Mouse (Mus musculus): ENCODE results near the gene Jkamp. TPM values are rescaled to one million over a fixed set of nuclear protein-coding genes. Genes with fewer than 3 reads are reported as not detected.
A peak's percentile ranks its signal among the peaks of the same experiment; 100 is the strongest.

Gene Jkamp
- polyA plus RNA-seq, 1 experiment, result 102 TPM

DNA sequence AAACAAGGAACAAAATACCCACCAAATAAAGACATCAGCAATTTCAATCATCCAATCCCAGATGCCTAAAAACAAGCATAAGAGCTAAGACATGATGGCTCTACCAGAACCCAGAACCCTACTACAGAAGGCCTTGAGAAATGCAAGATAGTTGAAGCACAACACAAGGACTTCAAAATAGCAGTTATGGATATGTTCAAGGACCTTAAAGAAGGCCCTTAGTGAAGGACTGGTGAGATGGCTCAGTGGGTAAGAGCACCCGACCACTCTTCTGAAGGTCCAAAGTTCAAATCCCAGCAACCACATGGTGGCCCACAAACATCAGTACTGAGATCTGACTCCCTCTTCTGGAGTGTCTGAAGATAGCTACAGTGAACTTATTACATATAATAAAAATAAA, 27.6 kb upstream of the Jkamp start:
- TF ChIP-seq POLR2A (IDR thresholded peaks at IDR 0.05; ENCODE audit: borderline replicate concordance, extremely low read depth, insufficient read depth, insufficient read length, poor library complexity, severe bottlenecking), result no peak
- DNase-seq (ENCODE audit: low read depth), result no peak

DNA sequence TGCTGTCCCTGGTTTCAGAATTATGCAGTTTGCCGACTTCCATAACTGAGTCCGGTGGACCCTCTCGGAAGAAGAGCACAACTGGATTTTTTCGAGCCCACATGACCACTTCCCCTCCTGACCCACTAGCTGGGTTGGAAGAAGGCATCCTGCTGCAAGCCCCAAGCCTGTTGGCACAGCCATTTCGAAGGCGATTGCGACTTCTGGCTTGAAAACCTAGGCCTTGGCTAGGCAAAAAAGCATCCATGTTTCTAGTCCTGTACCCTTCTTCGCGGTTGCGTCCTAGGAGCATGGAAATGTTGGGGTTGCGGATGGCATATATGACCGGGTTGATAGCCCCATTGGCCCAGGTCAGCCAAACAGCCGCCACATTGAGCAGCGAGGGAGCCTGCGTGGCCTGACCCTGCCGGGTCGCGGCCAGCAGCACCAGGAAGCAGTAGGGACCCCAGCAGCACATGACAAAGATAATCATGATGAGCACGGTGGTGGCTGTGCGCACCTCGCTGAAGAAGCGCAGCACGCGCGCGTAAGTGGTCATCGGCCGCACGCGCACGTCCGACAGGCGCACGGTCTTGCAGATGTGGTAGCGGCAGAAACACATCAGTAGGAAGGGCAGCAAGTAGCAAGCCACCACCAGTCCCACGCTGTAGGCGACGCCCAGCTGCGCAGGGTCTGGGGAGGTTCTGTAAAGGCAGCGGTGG, 15.6 kb upstream of the Jkamp start:
- no peak for TF ChIP-seq CTCF (IDR thresholded peaks at IDR 0.05; ENCODE audit: borderline replicate concordance, extremely low read depth, insufficient read depth, insufficient read length)
- TF ChIP-seq POLR2A (IDR thresholded peaks at IDR 0.05; ENCODE audit: borderline replicate concordance, extremely low read depth, insufficient read depth, insufficient read length, poor library complexity, severe bottlenecking), result no peak
- peak; percentile 44 for DNase-seq (ENCODE audit: low read depth)

DNA sequence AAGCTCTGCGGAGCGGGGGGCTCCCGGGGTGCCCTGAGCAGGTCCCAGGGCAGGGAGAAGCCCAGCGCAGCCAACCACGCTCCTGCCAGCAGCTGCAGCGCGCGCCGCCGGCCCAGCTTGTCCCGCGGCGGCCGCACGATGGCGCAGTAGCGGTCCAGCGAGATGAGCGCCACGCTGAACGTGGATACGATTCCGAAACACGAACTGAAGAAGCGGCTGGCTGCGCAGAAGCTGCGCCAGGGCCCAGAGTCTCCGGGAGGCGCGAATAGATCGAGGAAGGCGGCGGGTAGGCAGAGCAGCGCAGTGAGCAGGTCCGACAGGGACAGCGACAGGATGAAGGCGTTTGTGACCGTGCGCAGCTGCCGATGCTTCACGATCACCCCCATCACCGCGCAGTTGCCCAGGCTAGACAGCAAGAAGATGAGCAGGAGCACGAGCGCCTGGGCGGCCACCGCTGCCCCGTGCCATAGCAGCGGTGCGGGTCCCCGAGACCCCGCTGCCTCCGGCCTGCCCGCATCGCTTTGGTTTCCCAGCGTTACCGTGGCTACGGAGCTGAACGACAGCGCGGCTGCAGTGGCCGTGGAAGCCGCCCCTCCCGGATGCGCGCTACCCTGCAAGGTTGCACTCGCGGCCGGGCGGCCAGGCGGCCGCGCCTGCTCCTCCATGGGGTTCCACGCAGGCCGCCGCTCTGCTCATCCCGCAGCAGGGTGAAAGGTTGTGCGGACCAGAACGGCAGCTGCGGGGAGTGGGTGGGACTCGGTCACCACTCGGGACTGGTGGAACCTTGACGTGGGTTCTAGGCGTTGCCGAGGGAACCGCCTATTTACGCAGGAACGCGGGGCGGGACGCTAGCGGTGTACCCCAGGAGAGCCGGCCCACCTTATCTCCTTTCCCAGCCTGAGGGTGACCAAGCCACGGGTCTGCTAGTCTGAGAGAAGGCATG, 14.8 kb upstream of the Jkamp start, which contains the start of gene Gpr135:
TSS of gene Gpr135 (minus strand) at position 799 of the 943 bp plus-strand sequence.
- TF ChIP-seq POLR2A (IDR thresholded peaks at IDR 0.05; ENCODE audit: borderline replicate concordance, extremely low read depth, insufficient read depth, insufficient read length, poor library complexity, severe bottlenecking) (peak; percentile 29; the same call in 1 of the 2 replicates), CTCF (IDR thresholded peaks at IDR 0.05; ENCODE audit: borderline replicate concordance, extremely low read depth, insufficient read depth, insufficient read length) (peak; percentile 85)
- peak; percentile 95 for DNase-seq (ENCODE audit: low read depth)

DNA sequence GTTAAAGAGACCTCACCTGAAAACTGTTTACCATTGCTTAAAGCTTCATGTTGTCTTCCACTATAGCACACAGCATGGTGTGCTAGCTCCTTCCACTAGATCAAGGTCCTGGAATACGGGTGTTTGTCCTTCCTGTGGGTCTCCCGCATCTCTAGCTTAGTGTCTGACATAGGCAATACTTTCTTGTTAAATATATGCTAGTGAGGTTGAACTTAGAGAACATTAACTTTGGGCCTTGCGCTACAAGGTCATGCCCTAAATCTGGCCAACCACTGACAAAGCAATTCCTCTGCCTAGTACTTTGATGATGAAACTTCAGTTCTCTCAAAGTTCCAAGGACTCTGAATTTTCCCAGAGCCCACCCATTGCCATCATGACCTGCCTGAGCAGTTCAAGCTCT, 7.1 kb upstream of the Jkamp start:
- DNase-seq (ENCODE audit: low read depth), result no peak

DNA sequence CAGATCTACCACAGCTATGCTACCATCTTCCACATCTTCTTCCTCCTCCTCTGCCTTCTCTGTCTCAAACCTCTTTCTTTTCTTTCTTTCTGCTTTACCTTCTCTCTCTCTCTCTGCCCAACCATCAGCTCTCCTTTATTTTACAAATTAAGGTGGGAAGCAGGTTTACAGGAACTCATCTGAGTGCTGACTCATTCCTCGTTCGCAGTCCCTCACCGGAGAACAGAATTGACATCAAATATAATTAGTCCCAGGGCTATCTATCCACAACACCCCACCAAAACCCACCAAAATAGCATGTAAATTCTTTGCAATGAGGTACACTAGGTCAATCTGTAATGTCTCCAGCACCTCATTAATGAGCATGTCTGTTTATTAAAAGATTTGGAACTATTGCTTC, 3.4 kb upstream of the Jkamp start:
- TF ChIP-seq POLR2A (IDR thresholded peaks at IDR 0.05; ENCODE audit: borderline replicate concordance, extremely low read depth, insufficient read depth, insufficient read length, poor library complexity, severe bottlenecking), result no peak
- no peak for TF ChIP-seq CTCF (IDR thresholded peaks at IDR 0.05; ENCODE audit: borderline replicate concordance, extremely low read depth, insufficient read depth, insufficient read length)
- DNase-seq (ENCODE audit: low read depth), result no peak

More for the DNA sequence above, 7.1 kb upstream of the Jkamp start:
- TF ChIP-seq CTCF (IDR thresholded peaks at IDR 0.05; ENCODE audit: borderline replicate concordance, extremely low read depth, insufficient read depth, insufficient read length) (no peak), POLR2A (IDR thresholded peaks at IDR 0.05; ENCODE audit: borderline replicate concordance, extremely low read depth, insufficient read depth, insufficient read length, poor library complexity, severe bottlenecking) (no peak)

DNA sequence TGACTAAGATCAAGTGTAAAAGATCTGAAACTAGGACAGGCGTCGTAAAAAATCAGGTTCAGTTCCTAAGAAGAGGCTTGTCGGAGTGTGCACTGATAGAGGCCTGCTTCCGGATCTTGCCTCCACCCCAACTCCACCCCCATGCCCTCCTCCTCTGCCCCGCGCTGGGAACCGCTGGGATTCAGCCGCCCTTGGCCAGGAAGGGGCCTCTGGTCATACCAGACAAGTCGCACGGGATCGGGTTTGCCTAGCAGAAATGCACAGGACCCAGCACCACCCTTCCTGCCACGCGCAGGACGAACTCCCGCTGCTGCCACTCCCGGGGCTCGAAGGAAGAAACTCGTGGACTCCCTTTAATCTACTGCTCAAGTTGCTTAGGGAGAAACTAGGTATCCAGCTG, 3.0 kb upstream of the Jkamp start:
- TF ChIP-seq CTCF (IDR thresholded peaks at IDR 0.05; ENCODE audit: borderline replicate concordance, extremely low read depth, insufficient read depth, insufficient read length), result no peak
- TF ChIP-seq POLR2A (IDR thresholded peaks at IDR 0.05; ENCODE audit: borderline replicate concordance, extremely low read depth, insufficient read depth, insufficient read length, poor library complexity, severe bottlenecking), result no peak
- DNase-seq (ENCODE audit: low read depth), result no peak

DNA sequence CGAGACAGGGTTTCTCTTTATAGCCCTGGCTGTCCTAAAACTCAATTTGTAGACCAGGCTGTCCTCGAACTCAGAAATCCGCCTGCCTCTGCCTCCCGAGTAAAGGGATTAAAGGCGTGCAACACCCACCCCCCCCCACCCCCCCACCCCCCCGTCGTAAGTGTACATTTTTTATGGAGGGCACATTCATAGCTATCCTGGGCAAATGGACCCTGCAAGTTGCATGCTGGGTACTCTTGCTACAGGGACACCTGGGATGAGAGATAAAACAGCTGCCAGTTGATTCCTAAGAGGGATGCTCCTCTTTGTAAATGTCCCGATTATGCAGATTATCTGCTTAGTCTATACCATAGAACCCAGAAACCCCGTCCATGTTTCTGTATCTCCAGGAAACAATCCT, 2.1 kb upstream of the Jkamp start:
- DNase-seq (ENCODE audit: low read depth), result no peak
- no peak for TF ChIP-seq POLR2A (IDR thresholded peaks at IDR 0.05; ENCODE audit: borderline replicate concordance, extremely low read depth, insufficient read depth, insufficient read length, poor library complexity, severe bottlenecking)
- TF ChIP-seq CTCF (IDR thresholded peaks at IDR 0.05; ENCODE audit: borderline replicate concordance, extremely low read depth, insufficient read depth, insufficient read length), result no peak

DNA sequence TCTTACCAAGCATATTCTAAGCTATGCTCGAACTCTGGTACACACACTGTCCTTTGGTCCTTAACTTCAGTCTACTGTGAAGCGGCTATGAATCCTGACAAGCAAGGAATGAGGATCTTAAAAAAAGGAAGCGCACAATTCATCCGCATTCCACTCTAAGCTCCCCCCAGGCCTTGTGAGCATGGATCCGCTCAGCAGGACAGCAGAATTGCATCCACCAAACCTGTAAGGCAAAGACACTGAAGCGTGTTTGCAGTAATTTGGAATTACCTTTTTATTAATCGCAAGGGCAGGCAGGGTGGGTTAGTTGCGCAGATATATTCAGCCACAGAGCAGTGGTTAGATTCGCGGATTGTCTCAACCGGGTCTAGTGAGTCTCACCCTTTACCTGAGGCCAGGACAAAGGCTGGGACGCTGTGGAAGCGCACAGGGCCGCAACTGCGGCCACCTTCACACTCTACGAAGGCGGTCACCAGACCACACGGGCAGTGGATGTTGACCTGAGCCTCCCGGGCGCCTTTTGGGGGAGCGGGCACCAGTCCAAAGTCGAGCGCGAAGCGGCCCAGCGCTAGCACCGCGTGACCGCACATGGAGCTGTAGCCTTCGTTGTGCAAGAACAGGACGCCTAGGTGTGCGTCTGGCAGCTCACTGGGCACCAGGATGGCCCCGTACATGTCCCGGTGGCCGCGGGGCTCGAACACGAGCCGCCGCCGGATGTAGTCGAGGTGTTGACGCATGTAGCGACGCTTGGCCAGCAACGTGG, 947 bp upstream of the Jkamp start:
- TF ChIP-seq CTCF (IDR thresholded peaks at IDR 0.05; ENCODE audit: borderline replicate concordance, extremely low read depth, insufficient read depth, insufficient read length) (no peak), POLR2A (IDR thresholded peaks at IDR 0.05; ENCODE audit: borderline replicate concordance, extremely low read depth, insufficient read depth, insufficient read length, poor library complexity, severe bottlenecking) (no peak)
- DNase-seq (ENCODE audit: low read depth), result peak; percentile 60

DNA sequence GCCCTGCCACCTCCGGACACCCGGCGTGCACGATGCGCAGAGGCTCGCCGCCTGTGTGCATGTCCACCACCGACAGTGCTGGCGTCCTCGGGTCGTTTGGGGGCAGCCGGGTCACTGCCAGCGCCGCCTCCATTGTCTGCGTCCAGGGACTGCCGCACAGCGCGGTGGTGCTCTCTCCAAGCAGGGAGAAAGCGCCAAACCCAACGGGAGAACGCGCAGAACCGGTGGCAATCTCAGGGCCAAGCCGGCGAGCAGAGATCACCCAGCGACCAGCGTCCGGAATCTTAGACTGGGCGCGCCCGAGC, 413 bp upstream of the Jkamp start:
- TF ChIP-seq POLR2A (IDR thresholded peaks at IDR 0.05; ENCODE audit: borderline replicate concordance, extremely low read depth, insufficient read depth, insufficient read length, poor library complexity, severe bottlenecking) (no peak), CTCF (IDR thresholded peaks at IDR 0.05; ENCODE audit: borderline replicate concordance, extremely low read depth, insufficient read depth, insufficient read length) (no peak)
- DNase-seq (ENCODE audit: low read depth), result no peak

DNA sequence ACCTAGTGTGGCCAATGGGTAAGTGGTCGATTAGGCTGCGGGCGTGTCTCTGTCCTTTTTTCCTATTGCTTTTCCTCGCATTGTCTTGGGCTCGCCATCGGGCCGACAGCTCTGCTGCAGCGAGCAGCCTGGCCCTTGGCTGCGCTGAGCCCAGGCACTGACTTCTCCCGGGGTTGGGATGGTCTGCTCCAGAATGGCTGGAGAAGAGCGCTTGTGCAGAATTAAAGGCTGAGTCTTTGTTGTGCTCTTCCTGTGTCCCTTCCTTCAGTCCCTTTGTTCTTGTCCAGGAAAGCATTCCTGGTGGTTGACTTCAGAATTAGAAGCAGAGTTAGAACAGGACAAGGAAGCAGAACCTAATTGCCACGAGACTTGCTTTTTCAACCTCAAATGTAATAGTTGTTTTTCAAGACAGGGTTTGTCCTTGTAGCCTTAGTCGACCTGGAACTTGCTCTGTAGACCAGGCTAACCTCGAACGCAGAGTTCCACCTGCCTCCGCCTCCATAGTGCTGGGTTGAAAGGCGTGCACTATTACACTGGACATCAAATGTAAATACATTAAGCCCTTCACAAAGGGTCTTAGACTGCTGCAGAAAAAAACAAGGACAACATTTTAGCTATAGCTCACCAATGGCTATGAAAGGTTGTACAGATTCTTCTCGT, 907 bp downstream of the Jkamp start:
- DNase-seq (ENCODE audit: low read depth), result no peak
- TF ChIP-seq CTCF (IDR thresholded peaks at IDR 0.05; ENCODE audit: borderline replicate concordance, extremely low read depth, insufficient read depth, insufficient read length) (no peak), POLR2A (IDR thresholded peaks at IDR 0.05; ENCODE audit: borderline replicate concordance, extremely low read depth, insufficient read depth, insufficient read length, poor library complexity, severe bottlenecking) (peak; percentile 66; the same call in 1 of the 2 replicates)

DNA sequence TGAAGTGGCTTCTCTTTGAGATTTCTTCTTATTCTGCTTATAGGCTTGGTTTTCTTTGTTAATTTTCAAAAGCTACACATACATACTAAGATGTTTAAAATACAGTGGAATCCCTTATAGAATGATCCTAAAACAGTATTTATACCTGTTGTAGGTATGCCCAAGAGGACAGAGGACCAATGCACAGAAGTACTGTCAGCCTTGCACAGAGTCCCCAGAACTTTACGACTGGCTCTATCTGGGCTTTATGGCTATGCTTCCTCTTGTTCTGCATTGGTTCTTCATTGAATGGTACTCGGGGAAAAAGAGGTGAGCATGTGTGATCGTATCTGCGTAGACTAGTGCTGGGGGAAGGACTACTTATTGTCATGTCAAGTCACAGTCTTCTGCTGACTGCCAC, 4.4 kb downstream of the Jkamp start:
- DNase-seq (ENCODE audit: low read depth), result no peak
- TF ChIP-seq POLR2A (IDR thresholded peaks at IDR 0.05; ENCODE audit: borderline replicate concordance, extremely low read depth, insufficient read depth, insufficient read length, poor library complexity, severe bottlenecking) (no peak), CTCF (IDR thresholded peaks at IDR 0.05; ENCODE audit: borderline replicate concordance, extremely low read depth, insufficient read depth, insufficient read length) (no peak)
